Mouse (Mus musculus): ENCODE data around the gene Adgrg5.

Gene Adgrg5

GRCm38 (mm10) chr8:94923405-94923804 lies at the start of gene Adgrg5:
Adgrg5 (plus strand) TSS chr8:94923694.
- no peak for DNase-seq (ENCODE audit: low spot score)

GRCm38 (mm10) chr8:94874358-94874757 lies 49.1 kb upstream of the Adgrg5 start:
- peak; percentile 60 for DNase-seq (ENCODE audit: low spot score)

GRCm38 (mm10) chr8:94875096-94875870 lies 48.2 kb upstream of the Adgrg5 start:
- DNase-seq (ENCODE audit: low spot score), result no peak

- DNase-seq (ENCODE audit: low spot score), result no peak
Measured at GRCm38 (mm10) chr8:94875871-94876150, 47.7 kb upstream of the Adgrg5 start.

GRCm38 (mm10) chr8:94876197-94876730 lies 47.2 kb upstream of the Adgrg5 start, which contains the start of gene Dok4:
Dok4 (minus strand) TSS chr8:94876330.
- peak; percentile 87 for DNase-seq (ENCODE audit: low spot score)

- DNase-seq (ENCODE audit: low spot score), result no peak
Measured at GRCm38 (mm10) chr8:94876820-94877219, 46.7 kb upstream of the Adgrg5 start.

- DNase-seq (ENCODE audit: low spot score), result no peak
Measured at GRCm38 (mm10) chr8:94880742-94881141, 42.8 kb upstream of the Adgrg5 start.

- no peak for DNase-seq (ENCODE audit: low spot score)
Measured at GRCm38 (mm10) chr8:94888383-94889036, 35.0 kb upstream of the Adgrg5 start.

- DNase-seq (ENCODE audit: low spot score), result no peak
Measured at GRCm38 (mm10) chr8:94892917-94893316, 30.6 kb upstream of the Adgrg5 start.

- no peak for DNase-seq (ENCODE audit: low spot score)
Measured at GRCm38 (mm10) chr8:94899262-94899661, 24.2 kb upstream of the Adgrg5 start.

- DNase-seq (ENCODE audit: low spot score), result no peak
Measured at GRCm38 (mm10) chr8:94900617-94901016, 22.9 kb upstream of the Adgrg5 start.

- no peak for DNase-seq (ENCODE audit: low spot score)
Measured at GRCm38 (mm10) chr8:94901031-94901430, 22.5 kb upstream of the Adgrg5 start.

- DNase-seq (ENCODE audit: low spot score), result no peak
Measured at GRCm38 (mm10) chr8:94903709-94904108, 19.8 kb upstream of the Adgrg5 start.

GRCm38 (mm10) chr8:94904450-94905175 lies 18.9 kb upstream of the Adgrg5 start:
- peak; percentile 83 for DNase-seq (ENCODE audit: low spot score)

- DNase-seq (ENCODE audit: low spot score), result no peak
Measured at GRCm38 (mm10) chr8:94907591-94908300, 15.7 kb upstream of the Adgrg5 start.

GRCm38 (mm10) chr8:94908847-94909246 lies 14.6 kb upstream of the Adgrg5 start:
- DNase-seq (ENCODE audit: low spot score), result peak; percentile 77

- peak; percentile 36 for DNase-seq (ENCODE audit: low spot score)
Measured at GRCm38 (mm10) chr8:94913061-94913660, 10.3 kb upstream of the Adgrg5 start.

GRCm38 (mm10) chr8:94914256-94914655 lies 9.2 kb upstream of the Adgrg5 start:
- no peak for DNase-seq (ENCODE audit: low spot score)

- DNase-seq (ENCODE audit: low spot score), result no peak
Measured at GRCm38 (mm10) chr8:94914701-94915101, 8.8 kb upstream of the Adgrg5 start.

GRCm38 (mm10) chr8:94916311-94916959 lies 7.1 kb upstream of the Adgrg5 start:
- no peak for DNase-seq (ENCODE audit: low spot score)

- DNase-seq (ENCODE audit: low spot score), result no peak
Measured at GRCm38 (mm10) chr8:94916960-94917324, 6.6 kb upstream of the Adgrg5 start.

Data from ovary, postnatal 14 days (tissue).